Mouse (Mus musculus) MEL-GATA-1-ER (cell line): Measurements from ENCODE around the gene Fxyd1.

ENCODE experiments used
- DNase-seq: peaks from one replicate; pipeline ENCODE4 v3.0.0-alpha.2; 2012; ENCODE audit warnings: low read depth; ENCODE audit errors: extremely low read depth

Fxyd1 gene

DNA sequence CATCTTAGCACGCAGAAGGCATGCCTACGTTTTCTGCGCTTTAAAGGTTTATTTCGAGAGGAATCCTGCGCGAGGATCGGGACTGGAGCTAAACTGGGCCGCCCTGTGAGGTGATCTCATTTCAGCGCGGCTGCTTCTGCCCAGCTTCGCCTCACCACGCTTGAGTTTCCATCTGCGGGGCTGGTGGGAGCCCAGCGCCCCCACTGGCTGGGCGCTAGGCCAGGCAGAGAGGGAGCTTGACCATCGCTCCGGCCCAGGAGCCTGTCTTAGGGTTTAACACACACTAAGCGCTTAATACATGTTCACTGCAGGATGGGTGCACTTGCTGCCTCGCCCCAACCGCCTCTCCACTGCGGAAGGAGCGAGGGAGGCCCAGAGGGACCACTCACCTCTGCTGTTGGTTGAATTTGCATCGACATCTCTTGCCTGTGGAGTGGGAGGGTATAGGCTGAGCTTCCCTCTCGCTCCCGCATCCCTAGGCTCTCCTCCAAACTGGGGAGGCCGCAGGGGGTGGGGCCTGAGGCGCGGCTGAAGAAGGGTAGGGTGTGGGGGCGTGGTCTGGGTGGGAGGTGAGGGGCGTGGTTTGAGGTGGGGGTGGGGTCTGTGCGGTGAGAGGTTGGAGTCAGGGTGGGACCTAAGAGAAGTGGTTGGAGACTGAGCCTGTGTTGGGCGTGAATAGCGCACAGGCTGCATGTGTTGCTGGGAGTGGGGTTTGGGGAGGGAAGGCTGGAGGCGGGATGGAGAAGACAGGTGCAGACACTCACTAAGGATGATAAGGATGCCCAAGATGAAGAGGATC, 4.2 kb downstream of the Fxyd1 start:
- DNase-seq: no peak

DNA sequence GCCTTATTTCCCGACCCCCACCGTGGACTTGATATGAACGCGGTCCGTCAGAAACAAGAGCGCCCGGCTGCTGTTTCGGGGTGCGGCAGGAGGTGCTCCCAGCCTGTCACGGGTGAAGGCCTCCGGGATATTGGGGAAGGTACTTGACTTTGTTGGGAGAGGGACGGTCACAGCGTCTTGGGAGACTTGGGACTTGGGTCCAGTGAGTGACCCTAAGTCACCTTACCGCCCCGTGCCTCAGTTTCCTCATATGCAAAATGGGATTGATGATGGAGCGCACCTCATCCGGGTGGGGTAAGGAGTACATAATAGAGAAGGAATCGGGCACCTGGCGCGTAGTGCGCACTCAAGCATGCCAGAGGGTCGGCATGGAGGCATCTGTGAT, 4.8 kb downstream of the Fxyd1 start:
- DNase-seq: no peak

DNA sequence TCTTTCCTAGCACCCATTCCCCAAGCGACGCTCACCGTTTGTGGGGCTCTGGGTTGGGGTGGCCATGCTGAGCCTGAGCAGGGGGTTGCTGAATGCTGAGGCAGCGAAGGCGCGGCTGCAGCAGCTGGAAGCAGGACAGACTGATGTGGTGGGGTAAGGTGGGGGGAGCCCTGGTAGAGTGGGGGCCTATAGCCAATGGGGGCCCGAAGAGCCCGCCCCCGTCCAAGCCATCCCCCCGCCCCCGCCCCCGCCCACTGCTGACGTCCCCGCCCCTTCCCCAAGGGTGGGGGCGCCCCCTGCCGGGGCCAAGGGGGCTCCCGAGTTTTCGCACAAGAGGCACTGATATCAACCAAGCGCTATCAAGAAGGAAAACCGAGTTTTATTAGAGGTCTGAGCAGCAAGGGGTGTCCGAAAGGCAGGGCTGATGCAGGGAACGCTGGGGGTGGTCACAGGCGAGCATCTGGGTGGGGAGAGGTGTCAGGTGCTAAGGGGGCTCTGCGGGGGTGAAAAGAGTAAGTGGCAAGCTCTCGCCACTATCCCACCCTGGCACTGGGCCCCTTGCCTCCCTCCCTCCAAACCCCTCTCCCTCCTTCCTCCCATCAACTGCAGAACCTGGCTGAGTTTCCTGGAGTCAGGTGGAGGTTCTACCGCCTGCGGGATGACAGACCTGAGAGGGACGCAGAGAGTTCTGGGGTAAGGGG, 5.5 kb downstream of the Fxyd1 start, which contains the start of gene Fxyd7:
Fxyd7 (minus strand) TSS at position 147 of the 701 bp plus-strand sequence.
- DNase-seq: no peak

DNA sequence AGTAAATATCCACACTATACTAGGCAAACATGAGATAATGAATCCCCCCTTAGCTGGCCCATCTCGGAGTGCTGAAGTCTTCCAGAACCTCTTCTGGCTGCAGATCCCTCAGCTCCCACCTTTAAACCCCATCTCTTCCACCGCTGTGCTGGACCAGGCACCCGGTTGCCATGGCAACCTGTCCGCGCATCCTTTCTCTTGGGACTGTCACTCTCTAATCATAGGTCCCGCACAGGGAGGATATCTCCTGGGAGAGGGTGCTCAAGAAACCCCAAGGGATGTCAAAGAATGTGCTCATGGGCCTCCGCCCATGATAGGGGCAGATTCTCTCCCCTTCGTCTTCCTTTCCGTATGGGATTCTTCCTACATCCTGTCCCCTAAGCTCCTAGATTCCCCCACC, 6.1 kb downstream of the Fxyd1 start:
- no peak for DNase-seq

GRCm38 (mm10) chr7:31050487-31050886, 6.5 kb downstream of the Fxyd1 start:
- no peak for DNase-seq

- DNase-seq: no peak
These were observed 7.1 kb downstream of the Fxyd1 start for GRCm38 (mm10) chr7:31049846-31050281.

DNA sequence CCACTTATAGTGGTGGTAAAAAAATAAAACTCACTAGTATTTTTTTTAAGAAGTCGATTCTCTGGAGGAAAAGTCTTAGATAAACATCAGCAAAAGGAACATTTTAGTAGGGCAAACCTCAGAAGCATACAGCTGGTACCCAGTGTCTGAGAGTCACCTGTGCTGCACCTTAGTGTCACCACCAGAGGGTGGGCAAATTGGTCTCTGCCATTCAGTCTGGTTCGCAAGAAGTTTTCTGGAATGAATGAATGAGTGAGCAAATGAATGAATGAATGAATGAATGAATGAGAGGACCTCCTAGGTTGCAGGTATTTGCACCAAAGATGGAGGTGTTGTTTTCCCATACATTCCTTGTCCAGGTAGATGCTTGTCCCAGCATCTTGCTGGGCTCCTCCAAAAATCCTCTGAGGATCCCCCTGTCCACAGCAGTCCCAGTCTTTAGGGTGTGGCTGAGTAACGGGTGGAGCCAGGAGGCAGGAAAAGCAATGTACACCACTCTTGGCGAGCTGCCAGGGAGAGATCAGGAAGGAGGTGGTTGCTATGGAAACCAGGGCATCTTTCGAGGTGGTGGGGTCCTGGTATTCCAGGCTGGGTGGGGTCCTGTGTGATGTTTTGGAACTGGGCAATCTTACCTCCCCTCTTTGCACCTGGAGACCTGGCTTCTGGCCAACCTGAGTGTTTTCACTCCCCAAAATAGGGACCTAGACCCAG, 7.7 kb downstream of the Fxyd1 start:
- DNase-seq: no peak

DNA sequence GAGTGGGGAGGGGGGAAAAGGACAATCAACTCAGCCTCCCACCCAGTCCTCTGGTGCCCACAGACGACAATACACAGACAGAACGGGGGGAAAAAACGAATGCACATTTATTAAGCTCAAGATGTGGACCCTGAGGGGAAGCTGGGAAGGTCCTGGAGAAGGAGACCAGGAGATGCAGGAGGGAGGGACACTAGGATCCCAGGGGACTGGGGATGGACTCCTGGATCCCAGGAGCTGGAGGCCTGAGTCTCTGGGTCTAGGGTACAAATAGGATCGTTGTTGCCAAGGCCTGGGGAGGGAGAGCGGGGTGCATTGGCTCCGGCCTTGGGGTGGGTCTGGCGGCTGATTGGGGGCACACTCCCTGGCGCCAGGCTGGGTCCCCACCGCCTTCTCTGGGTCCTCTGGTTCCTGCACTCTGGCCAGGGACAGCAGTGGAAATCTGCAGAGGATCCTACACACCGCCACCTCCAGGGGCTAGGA, 14.5 kb downstream of the Fxyd1 start, which contains the start of gene Fxyd5:
Fxyd5 (minus strand) TSS at position 51 of the 480 bp plus-strand sequence.
- DNase-seq: no peak

DNA sequence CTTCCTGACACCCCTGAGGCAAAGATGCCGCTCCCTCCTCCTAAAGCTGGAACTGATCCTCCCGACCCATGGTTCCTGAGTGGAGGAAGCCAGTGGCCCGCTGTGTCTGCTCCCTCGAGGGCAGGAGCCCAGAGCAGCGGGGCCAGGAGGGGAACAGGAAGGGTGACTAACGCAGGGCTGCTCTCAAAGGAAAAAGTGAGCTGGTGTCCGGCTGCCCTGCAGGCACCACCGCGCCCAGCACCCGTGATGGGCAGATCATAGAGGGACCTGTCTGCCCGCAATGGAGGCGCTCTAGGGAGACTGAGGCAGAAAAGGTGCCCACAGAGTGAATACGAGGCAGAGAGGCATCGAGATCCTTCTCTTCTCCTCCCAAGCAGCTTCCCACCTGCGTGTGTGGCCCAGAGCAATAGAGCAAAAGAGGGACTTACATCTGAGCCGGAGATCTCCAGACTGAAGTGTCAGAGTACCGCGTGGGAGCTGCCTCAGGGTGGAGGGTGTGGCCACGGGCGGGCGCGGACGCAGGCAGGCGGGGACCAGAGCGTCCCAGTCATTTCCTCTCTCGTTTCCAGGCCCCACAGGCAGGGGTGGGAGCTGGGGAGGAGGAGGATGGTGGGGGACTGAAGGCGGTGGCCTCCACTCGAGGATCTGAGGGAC, 15.2 kb downstream of the Fxyd1 start:
- DNase-seq: no peak

GRCm38 (mm10) chr7:31041023-31041407, 16.0 kb downstream of the Fxyd1 start:
- no peak for DNase-seq

DNA sequence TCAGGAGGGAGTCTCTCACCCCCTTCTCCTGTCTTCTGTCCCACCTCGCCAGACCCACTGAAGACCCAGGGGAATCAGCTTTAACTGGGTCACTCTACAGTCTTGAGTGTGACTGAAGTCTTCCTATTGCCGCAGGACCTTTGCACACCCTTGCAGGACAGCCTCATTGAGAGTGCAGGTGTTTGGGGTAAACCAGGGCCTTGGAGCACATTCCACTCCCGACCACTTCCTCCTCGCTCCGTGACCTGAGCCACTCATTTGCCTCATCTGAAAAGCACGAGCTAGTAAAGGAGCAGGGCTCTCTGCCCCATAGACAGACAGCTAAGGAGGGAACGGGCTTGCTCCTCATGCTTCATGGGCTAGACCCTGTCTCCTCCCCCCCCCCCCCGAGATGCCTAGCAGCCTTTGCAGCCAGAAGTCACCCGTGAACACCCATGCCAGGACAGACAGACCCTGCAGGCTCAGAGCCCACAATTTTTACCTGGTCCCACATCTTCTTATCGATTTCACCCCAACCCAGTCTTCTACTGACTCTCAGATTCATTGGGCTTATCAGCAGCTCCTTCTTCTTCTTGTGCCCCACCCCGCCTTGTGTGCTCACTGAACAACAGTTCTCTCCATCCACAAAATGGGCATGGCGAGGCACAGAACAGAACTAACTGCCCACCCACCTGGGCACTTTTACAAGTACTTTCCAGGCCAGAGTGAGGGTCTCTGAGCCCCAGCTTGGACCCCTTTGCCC, 16.5 kb downstream of the Fxyd1 start:
- no peak for DNase-seq

GRCm38 (mm10) chr7:31039011-31039410, 18.0 kb downstream of the Fxyd1 start:
- no peak for DNase-seq

- no peak for DNase-seq
These were observed 19.3 kb downstream of the Fxyd1 start for GRCm38 (mm10) chr7:31037675-31038074.

DNA sequence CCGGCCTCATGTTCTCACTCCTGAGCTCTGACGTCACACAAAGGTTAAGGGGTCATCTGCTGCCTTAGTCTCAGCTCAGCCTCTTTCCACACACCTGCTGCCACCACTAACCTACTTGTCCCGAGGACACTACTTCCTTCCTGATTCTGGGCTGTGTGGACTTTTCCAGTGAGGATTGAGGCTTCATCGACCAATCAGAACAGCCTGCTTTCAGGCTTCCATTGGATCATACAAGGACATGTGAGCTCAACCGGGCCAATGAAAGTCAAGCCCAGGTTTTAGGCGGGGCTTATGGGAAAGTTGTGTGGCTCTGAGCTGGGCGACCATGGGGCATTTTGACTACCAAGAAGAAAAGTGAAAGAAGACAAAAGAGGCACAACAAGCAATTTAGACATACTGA, 20.1 kb downstream of the Fxyd1 start:
- DNase-seq: peak; percentile 98

DNA sequence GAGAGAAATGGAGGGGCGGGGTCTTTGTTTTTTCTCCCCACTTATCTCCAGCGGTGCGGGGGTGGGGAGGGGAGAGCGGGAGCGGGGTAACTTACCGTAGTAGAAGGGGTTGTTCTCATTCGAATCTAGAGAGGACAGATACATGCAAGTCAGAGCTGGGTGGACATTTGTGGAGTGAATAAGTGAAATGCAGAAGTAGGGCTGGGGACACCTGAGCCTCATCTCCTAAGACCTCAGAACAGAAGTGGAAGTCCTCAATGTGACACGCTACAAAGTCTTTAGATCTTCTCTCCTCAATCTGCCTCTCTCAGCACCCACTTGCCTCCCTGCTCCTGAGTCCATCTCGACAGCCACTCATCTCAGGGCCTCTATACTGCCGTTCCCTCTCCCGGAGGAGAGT, 21.7 kb downstream of the Fxyd1 start:
- DNase-seq: peak; percentile 74

DNA sequence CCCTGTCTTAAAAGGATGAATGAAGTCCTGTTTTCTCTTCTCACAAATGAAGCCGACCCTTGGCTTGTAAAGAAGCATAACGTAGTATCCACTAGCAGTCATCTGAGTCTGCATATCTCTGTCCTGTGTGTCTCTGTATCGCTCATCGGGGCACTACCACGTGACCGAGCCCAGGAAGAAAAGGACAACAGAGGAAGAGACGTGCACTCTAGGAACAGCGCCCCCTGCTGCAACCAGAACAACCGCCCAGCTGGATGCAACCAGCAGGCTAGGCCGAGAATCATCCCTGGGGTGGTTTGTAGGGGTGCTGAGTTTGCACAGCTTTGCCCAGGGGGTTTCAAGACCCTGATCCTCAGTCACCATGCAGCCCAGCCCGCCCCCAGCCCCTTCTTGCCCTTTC, 22.2 kb downstream of the Fxyd1 start:
- peak; percentile 70 for DNase-seq

GRCm38 (mm10) chr7:31033409-31034165, 23.4 kb downstream of the Fxyd1 start:
- DNase-seq: peak; percentile 78

DNA sequence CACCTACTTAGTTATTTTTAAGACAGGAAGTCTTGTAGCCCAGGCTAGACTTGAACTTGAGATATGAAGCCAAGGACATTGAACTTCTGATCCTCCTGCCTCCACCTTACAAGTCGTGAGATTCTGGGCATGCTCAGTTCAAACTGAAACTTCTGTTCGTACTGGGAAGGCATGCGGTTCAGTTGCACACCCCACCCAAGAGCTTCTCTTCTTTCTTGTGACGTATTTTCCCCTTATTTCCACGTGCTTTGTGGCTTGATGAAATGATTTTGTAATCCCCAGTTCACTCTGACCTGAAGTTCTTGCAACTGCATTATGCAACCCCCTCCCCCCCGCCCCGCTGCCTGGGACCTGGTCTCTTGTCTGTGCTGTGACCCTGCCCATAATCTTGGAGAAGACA, 25.3 kb downstream of the Fxyd1 start:
- no peak for DNase-seq

DNA sequence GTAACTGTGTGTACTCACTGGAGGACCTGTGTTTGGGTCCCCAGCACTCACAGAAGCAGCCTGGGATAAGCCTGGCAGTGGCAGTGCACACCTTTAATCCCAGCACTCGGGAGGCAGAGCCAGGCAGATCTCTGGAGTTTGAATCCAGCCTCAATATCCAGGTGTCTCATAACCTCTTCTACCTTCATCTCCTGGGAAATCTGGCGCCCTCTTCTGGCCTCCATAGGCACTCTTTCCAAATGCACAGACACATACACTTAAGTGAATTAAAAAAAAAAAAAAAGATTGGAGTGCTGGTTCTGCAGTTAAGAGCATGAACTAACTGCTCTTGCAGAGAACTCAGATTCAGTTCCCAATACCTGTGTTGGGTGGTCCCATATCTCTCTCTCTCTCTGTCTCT, 26.3 kb downstream of the Fxyd1 start:
- DNase-seq: no peak

DNA sequence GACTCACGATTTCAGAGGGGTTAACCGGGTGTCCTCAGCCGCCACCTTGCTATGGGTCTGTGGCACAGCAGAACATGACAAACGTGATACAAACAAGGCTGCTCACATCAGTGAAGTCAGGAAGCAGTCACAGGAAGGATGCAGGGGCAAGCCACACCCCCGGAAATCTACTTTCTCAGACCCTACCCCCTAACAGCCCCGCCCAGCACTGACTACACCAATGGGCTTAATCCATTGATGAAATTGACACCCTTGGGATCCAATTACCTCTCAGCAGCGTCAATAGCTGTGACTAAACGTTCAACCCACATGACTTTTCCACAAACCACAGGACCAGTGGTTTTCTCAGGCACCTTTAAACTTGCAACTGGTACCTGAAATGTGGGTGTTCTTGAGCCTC, 28.4 kb downstream of the Fxyd1 start:
- DNase-seq: no peak
